Mouse (Mus musculus): ENCODE measurements around the gene Sp2. TPM values are rescaled to one million over a fixed set of nuclear protein-coding genes. Genes with fewer than 3 reads are reported as not detected.

Gene Sp2
- total and polyA plus RNA-seq, 2 experiments from 2014 or later, result 5.2 to 13.7 TPM

DNA sequence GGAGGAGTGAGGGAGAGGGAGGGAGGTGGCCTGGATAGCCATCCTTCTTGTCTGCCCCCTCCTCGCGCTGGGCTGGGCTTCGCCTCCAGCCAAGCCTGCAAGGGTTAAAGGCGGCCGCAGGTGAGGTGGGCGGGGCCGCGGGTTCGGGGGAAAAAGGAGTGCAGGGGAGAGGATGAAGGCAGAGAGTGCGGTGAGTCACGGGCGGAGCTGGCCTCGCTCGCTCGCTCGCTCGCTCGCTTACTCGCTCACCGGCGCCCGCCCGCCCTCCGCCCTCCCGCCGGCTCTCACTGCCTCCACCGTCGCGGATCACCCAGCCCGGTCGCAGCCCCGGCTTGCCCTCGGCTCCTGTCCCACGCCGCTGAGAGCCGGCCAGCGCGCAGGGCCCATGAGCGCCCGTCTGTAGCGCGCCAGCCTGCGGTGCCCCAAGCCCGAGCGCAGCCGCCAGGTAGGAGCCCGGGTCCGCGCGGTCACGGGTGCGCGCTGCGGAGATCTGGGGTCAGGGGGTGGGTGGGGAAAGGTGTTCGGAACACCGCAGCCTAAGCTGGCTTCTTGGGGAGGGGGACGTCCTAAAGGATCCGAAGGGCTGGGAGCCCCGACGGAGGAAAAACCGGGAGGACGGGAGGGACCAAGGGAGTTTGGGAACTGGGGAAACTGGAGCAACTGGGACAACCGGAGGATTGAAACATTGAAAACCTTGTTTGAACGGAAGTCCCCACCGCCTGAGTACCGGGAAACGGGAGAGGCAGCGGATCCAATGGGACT, 36.0 kb upstream of the Sp2 start:
- WGBS, result under 1% methylated on average over 51 of the region's 68 CpGs
- H3K9me3 ChIP-seq (ENCODE audit: low read length), result no peaks in the 10 kb centered on the region
- H3K4me2 ChIP-seq (ENCODE audit: low read depth, low read length, poor library complexity, severe bottlenecking), result peak overlapping the region; percentile 44
- H3K36me3 ChIP-seq (ENCODE audit: insufficient read depth, low read length), result no peaks in the 10 kb centered on the region
- no peak overlapping the region for H3K27ac ChIP-seq (ENCODE audit: low read depth, low read length)
- H3K4me1 ChIP-seq (ENCODE audit: insufficient read depth, low read length), result peaks cover 6% of the 10 kb centered on the region; the same call in 1 of the 2 replicates
- peak overlapping the region; percentile 32; the same call in 1 of the 2 replicates for H3K4me3 ChIP-seq (ENCODE audit: low read depth, low read length)
- no peak for ATAC-seq (ENCODE audit: low FRiP score)
- no peak for TF ChIP-seq CTCF (IDR thresholded peaks at IDR 0.05)
- H3K27me3 ChIP-seq (ENCODE audit: insufficient read depth, low read length), result peaks cover 81% of the 10 kb centered on the region
- no peak for DNase-seq (ENCODE audit: low spot score)
- H3K9ac ChIP-seq (replicated peaks; ENCODE audit: low read length, poor library complexity, severe bottlenecking), result no peak overlapping the region; the same call in 1 of the 2 replicates

DNA sequence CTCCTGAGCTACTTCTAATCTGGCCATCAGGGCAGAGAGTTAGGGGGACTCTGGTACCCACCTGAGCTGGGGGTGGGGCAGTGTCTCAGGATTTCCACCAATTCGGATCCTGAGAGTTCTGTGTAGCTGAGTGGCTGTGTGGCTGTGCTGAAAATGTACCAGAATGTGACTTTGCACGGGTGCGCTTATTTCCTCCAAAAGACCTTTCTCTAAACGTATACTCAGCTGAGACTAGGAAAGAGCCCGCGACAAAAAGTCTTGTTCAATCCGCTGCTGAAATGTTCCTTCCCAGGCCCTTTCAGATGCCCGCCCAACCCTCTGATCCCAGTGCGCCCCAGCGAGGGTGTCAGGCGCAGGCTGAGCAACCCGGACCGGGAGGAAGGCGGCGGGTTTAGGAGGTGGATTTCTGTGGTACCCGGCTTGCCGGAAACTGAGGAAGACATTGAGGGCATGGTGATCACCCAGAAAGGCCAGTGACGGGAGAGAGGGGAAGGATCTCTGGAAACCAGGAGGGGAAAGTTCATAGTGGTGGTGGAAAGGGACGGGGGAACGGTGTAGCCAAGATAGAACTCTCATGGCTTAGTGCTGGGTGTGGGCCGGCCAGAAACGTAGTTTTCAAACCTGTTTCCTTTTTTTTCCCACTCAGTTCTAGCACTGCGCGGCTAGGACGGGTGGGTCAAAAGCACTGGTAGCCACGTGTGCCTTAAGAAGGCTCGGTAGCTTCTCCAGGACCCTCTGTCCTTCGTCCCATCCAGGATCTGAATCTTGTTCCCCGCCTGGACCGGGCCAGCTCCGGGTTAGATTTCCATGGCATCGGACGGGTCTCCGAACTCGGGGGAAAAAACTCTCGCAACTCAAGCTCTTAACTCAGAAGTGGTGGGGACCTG, 35.2 kb upstream of the Sp2 start:
- no peaks in the 10 kb centered on the region for H3K36me3 ChIP-seq (ENCODE audit: insufficient read depth, low read length)
- under 1% methylated on average over 36 of the region's 36 CpGs for WGBS
- peak overlapping the region; percentile 44 for H3K4me2 ChIP-seq (ENCODE audit: low read depth, low read length, poor library complexity, severe bottlenecking)
- H3K4me3 ChIP-seq (ENCODE audit: low read depth, low read length), result peak overlapping the region; percentile 32; the same call in 1 of the 2 replicates
- no peak for DNase-seq (ENCODE audit: low spot score)
- H3K27ac ChIP-seq (ENCODE audit: low read depth, low read length), result no peak overlapping the region
- H3K9me3 ChIP-seq (ENCODE audit: low read length), result no peaks in the 10 kb centered on the region
- H3K9ac ChIP-seq (replicated peaks; ENCODE audit: low read length, poor library complexity, severe bottlenecking), result no peak overlapping the region
- no peak for TF ChIP-seq CTCF (IDR thresholded peaks at IDR 0.05)
- H3K27me3 ChIP-seq (ENCODE audit: insufficient read depth, low read length), result peaks cover 73% of the 10 kb centered on the region
- no peak for ATAC-seq (ENCODE audit: low FRiP score)
- peaks cover 6% of the 10 kb centered on the region; the same call in 1 of the 2 replicates for H3K4me1 ChIP-seq (ENCODE audit: insufficient read depth, low read length)

- ATAC-seq (ENCODE audit: low FRiP score) (no peak), DNase-seq (ENCODE audit: low spot score) (peak; percentile 44)
- WGBS, result 21% methylated on average over 8 of the region's 8 CpGs
- H3K4me1 ChIP-seq (ENCODE audit: insufficient read depth, low read length), result no peaks in the 10 kb centered on the region
- H3K4me2 ChIP-seq (ENCODE audit: low read depth, low read length, poor library complexity, severe bottlenecking), result no peak within 1 kb of the TSS
- no peak within 1 kb of the TSS for H3K9ac ChIP-seq (replicated peaks; ENCODE audit: low read length, poor library complexity, severe bottlenecking)
- no peak within 1 kb of the TSS for H3K4me3 ChIP-seq (ENCODE audit: low read depth, low read length)
- H3K36me3 ChIP-seq (ENCODE audit: insufficient read depth, low read length), result no peaks in the 10 kb centered on the region
- H3K27me3 ChIP-seq (ENCODE audit: insufficient read depth, low read length), result peaks cover 29% of the 10 kb centered on the region
- no peaks in the 10 kb centered on the region for H3K9me3 ChIP-seq (ENCODE audit: low read length)
- TF ChIP-seq CTCF (IDR thresholded peaks at IDR 0.05), result no peak
- no peak within 1 kb of the TSS for H3K27ac ChIP-seq (ENCODE audit: low read depth, low read length)
Observed at GRCm38 (mm10) chr11:97013121-97013670, 30.4 kb upstream of the Sp2 start, which contains the start of gene Sp6. Gene Sp6 (plus strand): TSS chr11:97013394.

DNA sequence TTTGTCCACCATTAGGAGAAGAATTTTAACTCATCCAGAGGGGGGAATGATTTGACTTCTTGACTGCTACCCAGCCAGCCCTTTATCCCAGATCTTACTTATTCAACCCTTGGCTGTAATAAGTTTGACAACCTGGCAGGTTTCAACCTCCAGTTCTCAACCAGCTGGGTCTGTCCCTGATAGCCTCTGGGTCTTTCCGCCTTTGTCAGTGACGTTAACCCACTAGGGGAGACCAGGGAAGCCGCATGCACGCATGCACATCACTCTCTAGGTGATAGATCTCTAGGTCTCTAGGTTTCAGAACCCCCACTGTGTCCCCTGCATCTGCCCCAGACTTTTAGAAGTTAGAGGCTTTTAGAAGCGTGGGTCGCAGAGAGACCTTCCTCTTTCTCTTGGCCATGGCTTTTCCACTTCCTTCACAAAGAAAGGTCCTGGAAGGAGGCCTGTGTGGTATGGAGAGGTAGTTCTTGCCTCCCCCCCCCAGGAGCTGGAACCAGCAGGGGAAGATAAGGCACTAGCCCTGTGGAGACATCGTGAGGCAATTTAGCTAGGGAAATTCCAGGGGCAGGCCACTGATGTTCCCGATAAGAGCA, 26.5 kb upstream of the Sp2 start:
- H3K36me3 ChIP-seq (ENCODE audit: insufficient read depth, low read length), result no peaks in the 10 kb centered on the region
- ATAC-seq (ENCODE audit: low FRiP score), result no peak
- no peak overlapping the region for H3K9ac ChIP-seq (replicated peaks; ENCODE audit: low read length, poor library complexity, severe bottlenecking)
- 68% methylated on average over 8 of the region's 8 CpGs for WGBS
- H3K4me1 ChIP-seq (ENCODE audit: insufficient read depth, low read length), result no peaks in the 10 kb centered on the region
- no peaks in the 10 kb centered on the region for H3K9me3 ChIP-seq (ENCODE audit: low read length)
- H3K4me3 ChIP-seq (ENCODE audit: low read depth, low read length), result no peak overlapping the region
- TF ChIP-seq CTCF (IDR thresholded peaks at IDR 0.05), result no peak
- no peaks in the 10 kb centered on the region; the same call in 1 of the 2 replicates for H3K27me3 ChIP-seq (ENCODE audit: insufficient read depth, low read length)
- no peak for DNase-seq (ENCODE audit: low spot score)
- no peak overlapping the region for H3K27ac ChIP-seq (ENCODE audit: low read depth, low read length)
- H3K4me2 ChIP-seq (ENCODE audit: low read depth, low read length, poor library complexity, severe bottlenecking), result no peak overlapping the region

DNA sequence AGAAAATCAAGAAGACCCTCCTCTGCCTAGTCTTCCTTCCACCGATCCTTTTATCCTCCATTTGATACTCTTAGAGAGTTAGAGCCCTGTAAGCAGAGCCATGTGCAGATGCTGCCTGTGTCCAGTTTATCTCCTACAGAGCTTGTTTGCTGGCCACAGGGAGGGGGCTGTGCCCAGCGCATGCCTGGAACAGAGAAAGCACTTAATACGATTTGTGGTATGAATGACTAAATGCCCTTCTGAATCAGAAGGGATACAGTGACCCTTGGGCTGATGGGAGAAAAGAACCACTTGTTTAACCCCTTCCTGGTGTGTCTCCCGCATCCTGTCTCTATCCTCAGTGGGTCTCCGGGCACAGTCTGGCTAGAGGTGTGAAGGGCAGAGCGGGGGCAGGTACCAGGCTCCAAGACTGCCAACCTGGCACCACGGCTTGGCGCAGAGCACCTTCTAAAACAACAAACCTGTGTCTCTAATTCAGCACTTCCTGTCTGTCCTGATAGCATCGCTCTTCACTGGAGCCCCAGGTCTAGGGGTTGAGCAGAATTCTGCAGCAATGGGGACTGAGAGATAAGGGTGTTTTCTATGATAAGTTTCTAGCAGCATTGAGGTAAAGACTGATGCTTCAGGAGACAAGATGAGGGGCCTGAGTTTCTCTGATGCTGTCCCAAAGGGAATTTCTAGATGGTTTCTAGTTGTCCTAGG, 24.5 kb upstream of the Sp2 start:
- H3K9ac ChIP-seq (replicated peaks; ENCODE audit: low read length, poor library complexity, severe bottlenecking), result no peak overlapping the region
- no peaks in the 10 kb centered on the region for H3K4me1 ChIP-seq (ENCODE audit: insufficient read depth, low read length)
- 71% methylated on average over 9 of the region's 9 CpGs for WGBS
- H3K4me2 ChIP-seq (ENCODE audit: low read depth, low read length, poor library complexity, severe bottlenecking), result no peak overlapping the region
- no peak for DNase-seq (ENCODE audit: low spot score)
- H3K4me3 ChIP-seq (ENCODE audit: low read depth, low read length), result no peak overlapping the region
- no peaks in the 10 kb centered on the region for H3K9me3 ChIP-seq (ENCODE audit: low read length)
- H3K27ac ChIP-seq (ENCODE audit: low read depth, low read length), result no peak overlapping the region
- ATAC-seq (ENCODE audit: low FRiP score), result no peak
- TF ChIP-seq CTCF (IDR thresholded peaks at IDR 0.05), result no peak
- H3K27me3 ChIP-seq (ENCODE audit: insufficient read depth, low read length), result no peaks in the 10 kb centered on the region; the same call in 1 of the 2 replicates
- H3K36me3 ChIP-seq (ENCODE audit: insufficient read depth, low read length), result no peaks in the 10 kb centered on the region

Measured in midbrain, postnatal 0 days (tissue).